Mouse (Mus musculus) G1E (cell line): Measurements from ENCODE around the gene Klhl42. TPM values are rescaled to one million over a fixed set of nuclear protein-coding genes. Genes with fewer than 3 reads are reported as not detected.

ENCODE experiments used
- ATAC-seq: 2 replicates; pipeline ENCODE4 v1.8.0; 2016; ENCODE audit warnings: mild to moderate bottlenecking; ENCODE audit not compliant: insufficient number of reproducible peaks, poor library complexity, low FRiP score, severe bottlenecking; ENCODE audit errors: extremely low read depth
- DNase-seq: peaks from one replicate; pipeline ENCODE4 v3.0.0; 2012; ENCODE audit warnings: low spot score
- H3K27me3 ChIP-seq: 2 replicates; pipeline ENCODE4 v1.6.1; 2012; ENCODE audit warnings: mild to moderate bottlenecking, low read length, inconsistent platforms; ENCODE audit not compliant: insufficient read depth
- H3K36me3 ChIP-seq: replicated peaks from 2 replicates; pipeline ENCODE3; 2012; ENCODE audit warnings: mild to moderate bottlenecking, inconsistent platforms
- H3K4me1 ChIP-seq: 2 replicates; pipeline ENCODE4 v1.6.1; 2012; ENCODE audit warnings: low read depth, low read length, inconsistent platforms, mixed read lengths; ENCODE audit not compliant: insufficient read depth
- H3K4me3 ChIP-seq: 2 replicates; pipeline ENCODE4 v1.5.1; 2012; ENCODE audit warnings: low read depth, mild to moderate bottlenecking, inconsistent platforms, low read length, moderate library complexity, mixed read lengths
- H3K9me3 ChIP-seq: replicated peaks from 2 replicates; pipeline ENCODE4 v1.6.1; 2012; ENCODE audit warnings: inconsistent platforms
- CTCF ChIP-seq: IDR thresholded peaks from 2 replicates; pipeline ENCODE4 v1.5.1; 2012; ENCODE audit warnings: low read depth, low read length, inconsistent platforms, mixed read lengths
- GATA1 ChIP-seq: IDR thresholded peaks from 2 replicates; pipeline ENCODE4 v1.6.1; 2012; ENCODE audit warnings: borderline replicate concordance, low read length, inconsistent platforms, mixed read lengths
- GATA2 ChIP-seq: IDR thresholded peaks from 2 replicates; pipeline ENCODE4 v1.6.1; 2012; ENCODE audit warnings: low read depth, low read length, inconsistent platforms, borderline replicate concordance
- POLR2AphosphoS5 ChIP-seq: IDR thresholded peaks from 2 replicates; pipeline ENCODE4 v1.6.1; 2012; ENCODE audit warnings: low read depth, low read length, inconsistent platforms; ENCODE audit not compliant: insufficient replicate concordance
- TAL1 ChIP-seq: conservative IDR thresholded peaks from 2 replicates; pipeline ENCODE4 v1.6.1; 2012; ENCODE audit warnings: low read depth, low read length, inconsistent platforms, mixed read lengths
- polyA plus RNA-seq: library from polyadenylated mRNA; stranded (reverse); fragments of >175 nt; gene quantifications from 2 replicates; pipeline ENCODE4 v1.2.3, GENCODE M21; 2012
- total RNA-seq, 2 experiments: library from RNA; stranded (forward) in 1 of 2; stranded (reverse) in 1 of 2; fragments of 200-1000 nt in 1 of 2; fragments of >200 nt in 1 of 2; fragmentation: Nextera tagmentation in 1 of 2; gene quantifications; 2 replicates each; pipeline ENCODE4 v1.2.3; 2014 to 2017

The Klhl42 gene
- total and polyA plus RNA-seq, 3 experiments: 3.8 to 15.7 (median 8.0) TPM

- DNase-seq: no peak
- Histone ChIP-seq H3K36me3 (no peaks in the 10 kb centered on the region), H3K9me3 (no peaks in the 10 kb centered on the region), H3K4me3 (no peak overlapping the region), H3K27me3 (peaks cover 5% of the 10 kb centered on the region; the same call in 1 of the 2 replicates), H3K4me1 (no peaks in the 10 kb centered on the region)
- TF ChIP-seq POLR2AphosphoS5: no peak
- no peak for TF ChIP-seq GATA1
- TF ChIP-seq CTCF: no peak
- no peak for TF ChIP-seq TAL1
- no peak for TF ChIP-seq GATA2
- no peak for ATAC-seq
Observed at GRCm38 (mm10) chr6:147127239-147127638, 36.1 kb downstream of the Klhl42 start.

GRCm38 (mm10) chr6:147138260-147138659 is 47.1 kb downstream of the Klhl42 start:
- H3K36me3 ChIP-seq: no peaks in the 10 kb centered on the region
- no peaks in the 10 kb centered on the region for H3K9me3 ChIP-seq
- DNase-seq (no peak), ATAC-seq (no peak)
- H3K27me3 ChIP-seq: 0 out of 2 replicates have a peak, but pooled peaks cover 2% of the 10 kb centered on the region
- TF ChIP-seq TAL1: no peak
- TF ChIP-seq POLR2AphosphoS5: no peak
- TF ChIP-seq GATA2: no peak
- no peak for TF ChIP-seq GATA1
- no peak for TF ChIP-seq CTCF
- no peaks in the 10 kb centered on the region for H3K4me1 ChIP-seq
- H3K4me3 ChIP-seq: no peak overlapping the region

GRCm38 (mm10) chr6:147140600-147141154 is 49.5 kb downstream of the Klhl42 start:
- H3K9me3 ChIP-seq: no peaks in the 10 kb centered on the region
- no peak overlapping the region for H3K4me3 ChIP-seq
- H3K27me3 ChIP-seq: peaks cover 8% of the 10 kb centered on the region
- no peak for DNase-seq
- ATAC-seq: no peak
- H3K4me1 ChIP-seq: no peaks in the 10 kb centered on the region
- TF ChIP-seq GATA2 (no peak), CTCF (no peak), TAL1 (no peak), POLR2AphosphoS5 (no peak), GATA1 (no peak)
- H3K36me3 ChIP-seq: no peaks in the 10 kb centered on the region

GRCm38 (mm10) chr6:147144664-147145063 is 53.5 kb downstream of the Klhl42 start:
- Histone ChIP-seq H3K4me1 (no peaks in the 10 kb centered on the region), H3K27me3 (peaks cover 9% of the 10 kb centered on the region), H3K36me3 (no peaks in the 10 kb centered on the region), H3K9me3 (no peaks in the 10 kb centered on the region), H3K4me3 (no peak overlapping the region)
- ATAC-seq (no peak), DNase-seq (no peak)
- TF ChIP-seq CTCF (no peak), POLR2AphosphoS5 (no peak), TAL1 (no peak), GATA2 (no peak), GATA1 (no peak)

- ATAC-seq (no peak), DNase-seq (no peak)
- TF ChIP-seq TAL1 (no peak), GATA2 (no peak), GATA1 (no peak), CTCF (no peak), POLR2AphosphoS5 (no peak)
- Histone ChIP-seq H3K27me3 (peaks cover 9% of the 10 kb centered on the region), H3K4me3 (no peak overlapping the region), H3K4me1 (no peaks in the 10 kb centered on the region), H3K9me3 (no peaks in the 10 kb centered on the region), H3K36me3 (no peaks in the 10 kb centered on the region)
Observed at GRCm38 (mm10) chr6:147145277-147145676, 54.1 kb downstream of the Klhl42 start.

- Histone ChIP-seq H3K9me3 (no peaks in the 10 kb centered on the region), H3K36me3 (no peaks in the 10 kb centered on the region), H3K27me3 (peaks cover 9% of the 10 kb centered on the region), H3K4me3 (no peak overlapping the region), H3K4me1 (no peaks in the 10 kb centered on the region)
- TF ChIP-seq POLR2AphosphoS5: no peak
- DNase-seq: no peak
- no peak for ATAC-seq
Observed at GRCm38 (mm10) chr6:147145753-147146152, 54.6 kb downstream of the Klhl42 start.

GRCm38 (mm10) chr6:147151069-147151468 is 59.9 kb downstream of the Klhl42 start:
- TF ChIP-seq GATA2 (no peak), CTCF (no peak)
- DNase-seq: no peak
- Histone ChIP-seq H3K27me3 (no peaks in the 10 kb centered on the region), H3K4me3 (no peak overlapping the region), H3K9me3 (no peaks in the 10 kb centered on the region), H3K4me1 (no peaks in the 10 kb centered on the region), H3K36me3 (no peaks in the 10 kb centered on the region)
- ATAC-seq: no peak
